Mouse (Mus musculus) lung, embryonic 15.5 days (tissue): ENCODE measurements at regions not wholly inside any gene's neighbourhood (a gene's known extent, or its start where the extent isn't known, plus 50 kb on each side); places are given as distances from the start of the nearest gene placed in this dataset.

Experiments used
- ATAC-seq: fragments of 200-750 bp; cut with Nextera tagmentation; 2 replicates; pipeline ENCODE4 v1.8.0; 2017; ENCODE audit warnings: moderate number of reproducible peaks, borderline replicate concordance; ENCODE audit not compliant: low FRiP score, low TSS enrichment; ENCODE audit errors: extremely low read depth
- H3K27ac ChIP-seq: fragments of 300-500 bp; sonication (generic); 2 replicates; pipeline ENCODE4 v1.5.1; 2015; ENCODE audit warnings: moderate library complexity, mild to moderate bottlenecking, inconsistent platforms
- H3K27me3 ChIP-seq: fragments of 300-500 bp; sonication (generic); 2 replicates; pipeline ENCODE4 v1.6.1; 2015; ENCODE audit warnings: inconsistent platforms
- H3K36me3 ChIP-seq: fragments of 300-500 bp; sonication (generic); 2 replicates; pipeline ENCODE4 v1.6.1; 2015; ENCODE audit warnings: inconsistent platforms
- H3K4me1 ChIP-seq: fragments of 300-500 bp; sonication (generic); 2 replicates; pipeline ENCODE4 v1.6.1; 2015; ENCODE audit warnings: inconsistent platforms
- H3K4me2 ChIP-seq: fragments of 300-500 bp; sonication (generic); 2 replicates; pipeline ENCODE4 v1.6.1; 2015; ENCODE audit warnings: inconsistent platforms, mild to moderate bottlenecking, moderate library complexity
- H3K4me3 ChIP-seq: fragments of 300-500 bp; sonication (generic); 2 replicates; pipeline ENCODE4 v1.5.1; 2015; ENCODE audit warnings: mild to moderate bottlenecking, inconsistent platforms
- H3K9ac ChIP-seq: fragments of 300-500 bp; sonication (generic); 2 replicates; pipeline ENCODE4 v1.6.1; 2015; ENCODE audit warnings: inconsistent platforms
- H3K9me3 ChIP-seq: fragments of 300-500 bp; sonication (generic); 2 replicates; pipeline ENCODE4 v1.6.1; 2016; ENCODE audit warnings: inconsistent platforms
- WGBS: fragments of 180-500 bp; shearing (Covaris S2); methylation state at CpG from one replicate; pipeline ENCODE4 v1.1.7; 2015; 5-methylcytosine and 5-hydroxymethylcytosine counted together

GRCm38 (mm10) chr3:128220776-128221550 is 324.8 kb upstream of the Fam241a start:
- no peak overlapping the region for H3K4me2 ChIP-seq
- no peaks in the 10 kb centered on the region for H3K36me3 ChIP-seq
- H3K4me3 ChIP-seq, result no peak overlapping the region
- 85% methylated on average over 8 of the region's 8 CpGs for WGBS
- ATAC-seq, result no peak
- H3K27ac ChIP-seq, result no peak overlapping the region
- no peaks in the 10 kb centered on the region for H3K9me3 ChIP-seq
- H3K9ac ChIP-seq, result no peak overlapping the region
- no peaks in the 10 kb centered on the region for H3K27me3 ChIP-seq
- H3K4me1 ChIP-seq, result no peaks in the 10 kb centered on the region

GRCm38 (mm10) chr3:128217765-128218415 is 321.8 kb upstream of the Fam241a start:
- WGBS, result 45% methylated on average over 5 of the region's 5 CpGs
- no peak overlapping the region for H3K4me3 ChIP-seq
- no peaks in the 10 kb centered on the region for H3K36me3 ChIP-seq
- no peaks in the 10 kb centered on the region for H3K9me3 ChIP-seq
- no peak overlapping the region for H3K4me2 ChIP-seq
- H3K4me1 ChIP-seq, result no peaks in the 10 kb centered on the region
- no peak for ATAC-seq
- H3K9ac ChIP-seq, result no peak overlapping the region
- no peak overlapping the region for H3K27ac ChIP-seq
- no peaks in the 10 kb centered on the region for H3K27me3 ChIP-seq

- no peaks in the 10 kb centered on the region for H3K27me3 ChIP-seq
- no peaks in the 10 kb centered on the region for H3K36me3 ChIP-seq
- H3K4me1 ChIP-seq, result no peaks in the 10 kb centered on the region
- ATAC-seq, result no peak
- no peaks in the 10 kb centered on the region for H3K9me3 ChIP-seq
- no peak overlapping the region for H3K27ac ChIP-seq
- 27% methylated on average over 3 of the region's 3 CpGs for WGBS
- H3K4me3 ChIP-seq, result no peak overlapping the region
- no peak overlapping the region for H3K9ac ChIP-seq
- H3K4me2 ChIP-seq, result no peak overlapping the region
Observed at GRCm38 (mm10) chr3:128212256-128212655, 316.1 kb upstream of the Fam241a start.

- 35% methylated on average over 1 of the region's 1 CpGs for WGBS
- no peaks in the 10 kb centered on the region for H3K4me1 ChIP-seq
- H3K36me3 ChIP-seq, result no peaks in the 10 kb centered on the region
- H3K9ac ChIP-seq, result no peak overlapping the region
- H3K9me3 ChIP-seq, result no peaks in the 10 kb centered on the region
- no peak for ATAC-seq
- no peaks in the 10 kb centered on the region for H3K27me3 ChIP-seq
- H3K4me2 ChIP-seq, result no peak overlapping the region
- H3K27ac ChIP-seq, result no peak overlapping the region
- H3K4me3 ChIP-seq, result no peak overlapping the region
Observed at GRCm38 (mm10) chr3:128210591-128210990, 314.5 kb upstream of the Fam241a start.

GRCm38 (mm10) chr3:128206948-128207347 is 310.8 kb upstream of the Fam241a start:
- 56% methylated on average over 3 of the region's 3 CpGs for WGBS
- no peak overlapping the region for H3K9ac ChIP-seq

GRCm38 (mm10) chr3:128206483-128206882 is 310.4 kb upstream of the Fam241a start:
- 71% methylated on average over 1 of the region's 1 CpGs for WGBS
- Histone ChIP-seq H3K36me3 (no peaks in the 10 kb centered on the region), H3K4me2 (no peak overlapping the region), H3K27ac (no peak overlapping the region), H3K9me3 (no peaks in the 10 kb centered on the region), H3K27me3 (no peaks in the 10 kb centered on the region), H3K9ac (no peak overlapping the region), H3K4me3 (no peak overlapping the region), H3K4me1 (no peaks in the 10 kb centered on the region)
- ATAC-seq, result no peak

More at GRCm38 (mm10) chr3:128206948-128207347, 310.8 kb upstream of the Fam241a start:
- no peak overlapping the region for H3K27ac ChIP-seq
- ATAC-seq, result no peak
- H3K4me1 ChIP-seq, result no peaks in the 10 kb centered on the region
- H3K27me3 ChIP-seq, result no peaks in the 10 kb centered on the region
- H3K9me3 ChIP-seq, result no peaks in the 10 kb centered on the region
- H3K36me3 ChIP-seq, result no peaks in the 10 kb centered on the region
- no peak overlapping the region for H3K4me3 ChIP-seq
- no peak overlapping the region for H3K4me2 ChIP-seq

- H3K36me3 ChIP-seq, result no peaks in the 10 kb centered on the region
- no peaks in the 10 kb centered on the region for H3K9me3 ChIP-seq
- H3K9ac ChIP-seq, result no peak overlapping the region
- ATAC-seq, result no peak
- H3K4me1 ChIP-seq, result no peaks in the 10 kb centered on the region
- H3K4me2 ChIP-seq, result no peak overlapping the region
- no peak overlapping the region for H3K27ac ChIP-seq
- H3K27me3 ChIP-seq, result no peaks in the 10 kb centered on the region
- no peak overlapping the region for H3K4me3 ChIP-seq
- WGBS, result 29% methylated on average over 5 of the region's 5 CpGs
Observed at GRCm38 (mm10) chr3:128200574-128201235, 304.6 kb upstream of the Fam241a start.

- no peaks in the 10 kb centered on the region for H3K36me3 ChIP-seq
- no peak overlapping the region for H3K4me3 ChIP-seq
- no peak for ATAC-seq
- H3K9ac ChIP-seq, result no peak overlapping the region
- H3K27ac ChIP-seq, result no peak overlapping the region
- H3K4me1 ChIP-seq, result no peaks in the 10 kb centered on the region
- H3K9me3 ChIP-seq, result no peaks in the 10 kb centered on the region
- no peak overlapping the region for H3K4me2 ChIP-seq
- no peaks in the 10 kb centered on the region for H3K27me3 ChIP-seq
- WGBS, result 60% methylated on average over 2 of the region's 2 CpGs
Observed at GRCm38 (mm10) chr3:128199466-128199865, 303.3 kb upstream of the Fam241a start.

- Histone ChIP-seq H3K27me3 (peaks cover 5% of the 10 kb centered on the region; the same call in 1 of the 2 replicates), H3K27ac (no peak overlapping the region), H3K4me2 (no peak overlapping the region), H3K9me3 (no peaks in the 10 kb centered on the region), H3K36me3 (no peaks in the 10 kb centered on the region), H3K4me1 (no peaks in the 10 kb centered on the region), H3K9ac (no peak overlapping the region), H3K4me3 (no peak overlapping the region)
- ATAC-seq, result no peak
- 20% methylated on average over 17 of the region's 17 CpGs for WGBS
Observed at GRCm38 (mm10) chr3:128192046-128192800, 296.1 kb upstream of the Fam241a start.

GRCm38 (mm10) chr3:128187330-128188044 is 291.4 kb upstream of the Fam241a start:
- Histone ChIP-seq H3K27me3 (peaks cover 3% of the 10 kb centered on the region; the same call in 1 of the 2 replicates), H3K9me3 (no peaks in the 10 kb centered on the region), H3K36me3 (no peaks in the 10 kb centered on the region), H3K4me3 (no peak overlapping the region), H3K4me2 (no peak overlapping the region), H3K4me1 (no peaks in the 10 kb centered on the region), H3K27ac (no peak overlapping the region), H3K9ac (no peak overlapping the region)
- no peak for ATAC-seq
- 46% methylated on average over 9 of the region's 9 CpGs for WGBS

GRCm38 (mm10) chr3:128186278-128186677 is 290.2 kb upstream of the Fam241a start:
- H3K9me3 ChIP-seq, result no peaks in the 10 kb centered on the region
- H3K4me2 ChIP-seq, result no peak overlapping the region
- H3K4me3 ChIP-seq, result no peak overlapping the region
- H3K36me3 ChIP-seq, result no peaks in the 10 kb centered on the region
- no peaks in the 10 kb centered on the region for H3K27me3 ChIP-seq
- 9% methylated on average over 4 of the region's 4 CpGs for WGBS
- H3K4me1 ChIP-seq, result no peaks in the 10 kb centered on the region
- no peak overlapping the region for H3K27ac ChIP-seq
- ATAC-seq, result no peak
- no peak overlapping the region for H3K9ac ChIP-seq
